Mouse (Mus musculus): ENCODE data around the gene Wipf2.
"Not testable (repeated sequence)": the region's sequence is repeated elsewhere in the genome, so short reads cannot be mapped to it uniquely, and the experiment has no call there.

Wipf2 gene

GRCm38 (mm10) chr11:98863028-98863750 lies at the start of gene Wipf2:
Gene Wipf2 (plus strand): TSS chr11:98863638.
- DNase-seq (ENCODE audit: low spot score) = peak; percentile 98

DNA sequence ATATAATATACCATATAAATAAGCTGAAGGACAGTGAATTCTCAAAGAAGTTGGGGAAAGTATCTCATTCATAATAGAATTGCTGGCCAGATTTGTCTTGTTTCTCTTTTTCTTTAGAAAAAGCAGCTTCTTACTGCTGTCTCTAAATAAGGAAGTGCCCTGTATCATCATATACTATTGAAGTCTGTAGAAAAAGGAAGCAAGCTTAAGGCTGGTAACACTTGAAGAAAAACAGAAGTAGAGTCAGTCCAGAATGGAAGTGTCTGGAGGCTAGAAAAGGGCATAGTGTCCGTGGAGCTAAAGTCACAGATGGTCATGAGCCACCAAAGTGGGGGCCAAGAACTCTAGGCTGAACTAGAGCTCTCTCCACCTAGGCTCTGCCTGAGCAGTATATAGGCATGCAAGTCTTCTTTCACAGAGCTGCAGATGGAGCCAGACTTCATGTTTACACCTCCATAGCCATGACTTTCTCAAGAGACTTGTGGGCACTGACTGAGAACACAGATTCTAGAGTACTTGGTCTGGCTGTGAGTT lies 46.7 kb upstream of the Wipf2 start:
- DNase-seq (ENCODE audit: low spot score) = no peak

GRCm38 (mm10) chr11:98820968-98821367 lies 42.5 kb upstream of the Wipf2 start:
- no peak for DNase-seq (ENCODE audit: low spot score)

DNA sequence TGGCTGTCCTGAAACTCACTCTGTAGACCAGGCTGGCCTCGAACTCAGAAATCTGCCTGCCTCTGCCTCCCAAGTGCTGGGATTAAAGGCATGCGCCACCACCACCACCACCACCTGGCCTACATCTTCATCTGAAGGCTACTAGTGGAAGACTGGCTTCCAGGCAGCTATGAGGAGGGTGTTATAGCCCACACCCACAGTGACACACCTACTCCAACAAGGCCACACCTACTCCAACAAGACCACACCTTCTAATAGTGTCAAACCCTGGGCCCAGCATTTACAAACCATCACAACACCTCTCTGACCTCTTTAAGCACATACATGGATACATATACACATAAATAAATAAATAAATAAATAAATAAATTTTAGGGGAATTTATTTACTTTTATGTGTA lies 37.4 kb upstream of the Wipf2 start:
- not testable (repeated sequence) for DNase-seq (ENCODE audit: low spot score)

- DNase-seq (ENCODE audit: low spot score) = no peak
These were observed 35.6 kb upstream of the Wipf2 start for GRCm38 (mm10) chr11:98827877-98828276.

- peak; percentile 70 for DNase-seq (ENCODE audit: low spot score)
These were observed 34.2 kb upstream of the Wipf2 start for GRCm38 (mm10) chr11:98829091-98829775.

GRCm38 (mm10) chr11:98829875-98830274 lies 33.6 kb upstream of the Wipf2 start:
- no peak for DNase-seq (ENCODE audit: low spot score)

DNA sequence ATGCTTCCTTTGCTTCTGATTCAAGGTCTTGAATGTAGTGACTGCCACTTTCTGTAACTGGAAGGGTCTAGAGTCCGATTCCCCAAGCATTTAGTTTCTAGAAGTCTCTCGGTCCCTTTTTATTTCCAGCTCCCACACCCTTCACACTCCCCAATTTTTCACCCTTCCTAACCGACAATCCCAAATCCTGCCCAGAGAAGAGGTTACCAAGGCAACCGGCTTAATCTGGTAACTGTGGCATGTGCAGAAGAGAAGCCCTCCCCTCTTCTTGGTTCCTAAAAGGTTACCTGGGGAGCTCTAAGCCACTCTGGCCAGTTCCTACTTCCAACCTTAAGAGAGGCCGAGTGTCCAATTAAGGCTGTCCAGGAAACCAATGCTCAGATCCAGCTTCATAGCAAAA lies 28.1 kb upstream of the Wipf2 start:
- DNase-seq (ENCODE audit: low spot score) = no peak

GRCm38 (mm10) chr11:98835725-98836124 lies 27.7 kb upstream of the Wipf2 start:
- DNase-seq (ENCODE audit: low spot score) = no peak

- no peak for DNase-seq (ENCODE audit: low spot score)
These were observed 27.3 kb upstream of the Wipf2 start for GRCm38 (mm10) chr11:98836128-98836527.

DNA sequence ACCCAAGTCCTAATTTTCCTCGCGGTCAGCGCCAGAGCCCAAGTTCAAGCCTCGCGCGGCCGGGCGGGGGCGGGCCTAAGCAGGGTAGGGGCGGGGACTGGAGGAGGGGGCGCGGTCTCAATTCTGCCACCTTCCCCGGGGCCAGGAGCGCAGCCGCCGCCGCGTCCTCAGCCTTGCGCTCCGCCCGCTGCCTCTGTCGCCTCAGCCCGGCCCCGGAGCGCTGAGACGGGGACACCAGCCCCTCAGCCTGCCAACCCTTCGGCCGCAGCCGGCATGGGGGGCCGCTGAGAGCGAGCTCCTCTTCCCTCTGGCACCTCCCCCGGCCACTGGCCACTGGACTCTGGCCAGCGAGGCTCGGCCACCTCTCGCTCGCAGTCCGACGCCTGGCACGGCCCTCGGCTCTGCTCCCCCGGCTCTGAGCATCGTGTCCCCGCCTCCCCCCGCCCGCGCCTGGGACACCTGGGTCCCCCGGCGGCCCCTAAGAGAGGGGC lies 26.7 kb upstream of the Wipf2 start, which contains the start of gene Rapgefl1:
Rapgefl1 (plus strand) TSS at position 135 of the 491 bp plus-strand sequence.
- peak; percentile 86 for DNase-seq (ENCODE audit: low spot score)

DNA sequence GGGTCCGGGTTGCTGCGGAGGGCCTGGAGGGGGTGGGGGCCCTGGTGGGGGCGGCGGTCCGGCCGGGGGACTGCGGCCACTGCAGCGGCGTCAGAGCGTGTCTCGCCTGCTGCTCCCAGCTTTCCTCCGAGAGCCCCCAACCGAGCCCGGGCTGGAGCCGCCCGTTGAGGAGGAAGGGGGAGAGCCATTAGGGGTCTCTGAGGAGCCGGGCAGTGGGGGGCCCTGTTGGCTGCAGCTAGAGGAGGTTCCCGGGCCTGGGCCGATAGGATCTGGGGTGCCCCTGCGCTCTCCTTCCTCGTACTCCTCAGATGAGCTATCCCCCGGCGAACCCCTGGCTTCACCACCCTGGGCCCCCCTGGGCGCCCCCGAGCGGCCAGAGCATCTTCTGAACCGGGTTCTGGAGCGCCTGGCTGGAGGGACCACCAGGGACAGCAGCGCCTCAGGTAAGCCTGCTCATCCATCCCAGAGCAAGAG lies 26.2 kb upstream of the Wipf2 start:
- DNase-seq (ENCODE audit: low spot score) = no peak

GRCm38 (mm10) chr11:98837917-98838316 lies 25.5 kb upstream of the Wipf2 start:
- peak; percentile 53 for DNase-seq (ENCODE audit: low spot score)

DNA sequence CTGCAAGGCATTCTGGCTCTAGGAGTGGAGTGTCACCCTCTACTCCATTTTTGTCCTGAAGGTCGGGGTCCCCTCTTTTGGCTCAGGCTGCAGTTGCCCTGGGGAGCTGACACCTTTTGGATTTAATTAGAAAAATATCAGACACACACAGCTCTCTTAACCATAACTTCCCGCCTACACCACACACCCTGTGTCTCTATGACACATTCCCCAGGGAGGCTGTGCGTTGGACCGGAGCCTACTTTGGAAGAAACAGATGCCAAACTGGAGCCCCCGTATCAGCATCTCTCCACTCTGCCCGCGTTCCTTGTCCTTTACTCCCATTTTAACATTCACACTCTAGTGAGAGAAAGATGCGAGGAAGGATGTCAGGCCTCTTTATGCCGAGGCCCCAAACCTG lies 24.9 kb upstream of the Wipf2 start:
- peak; percentile 57 for DNase-seq (ENCODE audit: low spot score)

DNA sequence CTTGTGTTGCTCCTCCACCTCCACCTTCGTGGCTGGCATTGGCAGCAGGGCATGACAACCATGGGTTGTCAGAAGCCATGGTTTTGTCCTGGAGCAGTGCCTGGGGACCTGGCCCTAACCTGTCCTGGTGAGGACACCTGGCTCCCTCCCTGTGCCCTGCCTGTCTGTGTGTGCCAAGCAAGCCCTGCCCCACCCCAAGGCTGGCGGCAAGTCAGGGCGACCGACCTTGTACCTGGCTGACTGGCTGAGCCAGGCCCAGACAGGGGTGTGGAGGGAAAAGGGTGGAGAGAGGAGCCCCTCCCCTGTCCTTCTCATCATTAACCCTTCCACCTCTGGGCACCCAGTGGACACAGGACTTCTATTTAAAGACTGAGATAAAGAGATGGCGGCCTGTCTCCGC lies 24.0 kb upstream of the Wipf2 start:
- no peak for DNase-seq (ENCODE audit: low spot score)

DNA sequence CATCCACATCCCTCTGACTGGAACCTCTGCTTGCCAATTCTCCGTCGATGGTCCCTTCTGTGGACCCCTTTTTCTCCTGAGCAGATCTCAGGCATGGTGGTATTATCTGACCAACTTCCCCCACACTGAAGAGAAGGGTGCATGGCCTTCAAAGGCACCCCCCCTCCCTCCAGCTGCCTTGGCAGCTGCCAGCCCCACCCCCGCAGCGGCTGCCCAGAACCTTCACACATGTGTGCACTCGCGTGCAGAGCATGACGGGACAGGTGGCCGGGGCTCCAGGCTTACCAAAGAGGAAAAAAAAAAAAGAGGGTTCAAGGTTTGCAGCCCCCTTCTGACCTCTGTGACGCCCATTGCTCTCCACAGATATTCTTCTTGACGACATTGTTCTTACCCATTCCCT lies 23.5 kb upstream of the Wipf2 start:
- no peak for DNase-seq (ENCODE audit: low spot score)

- DNase-seq (ENCODE audit: low spot score) = no peak
These were observed 17.4 kb upstream of the Wipf2 start for GRCm38 (mm10) chr11:98846016-98846415.

DNA sequence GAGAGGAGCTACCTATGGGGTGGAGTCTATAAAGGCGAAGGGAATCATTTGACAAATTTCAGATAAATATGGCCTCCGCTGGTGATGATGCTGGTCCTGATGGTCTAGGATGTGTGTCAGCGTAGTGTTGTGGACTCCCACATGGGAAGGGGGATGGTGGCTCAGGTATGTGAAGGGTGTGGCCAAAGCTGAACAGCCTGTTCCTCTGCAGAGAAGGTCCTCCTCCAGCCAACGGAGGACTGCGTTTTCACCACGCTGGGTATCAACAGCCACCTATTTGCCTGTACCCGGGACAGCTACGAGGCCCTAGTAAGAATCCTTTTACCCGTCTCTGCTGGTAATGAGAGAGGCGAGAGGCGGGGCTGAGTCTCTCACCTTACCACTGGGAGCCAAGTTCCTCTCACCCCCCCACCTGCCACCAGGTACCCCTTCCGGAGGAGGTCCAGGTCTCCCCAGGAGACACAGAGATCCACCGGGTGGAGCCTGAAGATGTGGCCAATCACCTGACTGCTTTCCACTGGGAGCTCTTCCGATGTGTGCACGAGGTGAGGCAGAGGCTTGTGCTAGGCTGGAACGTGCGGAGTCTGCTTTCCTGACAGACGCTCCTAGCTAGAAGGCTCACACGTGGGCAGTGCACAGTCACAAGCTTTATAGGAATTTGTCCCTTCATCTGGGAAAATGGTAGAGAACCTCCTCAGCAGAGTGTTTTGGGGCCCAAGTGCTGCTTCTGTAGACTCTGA lies 16.4 kb upstream of the Wipf2 start:
- DNase-seq (ENCODE audit: low spot score) = no peak

GRCm38 (mm10) chr11:98849196-98849894 lies 14.1 kb upstream of the Wipf2 start:
- DNase-seq (ENCODE audit: low spot score) = no peak

- DNase-seq (ENCODE audit: low spot score) = no peak
These were observed 13.0 kb upstream of the Wipf2 start for GRCm38 (mm10) chr11:98850100-98851093.

All from MN1 (cell line).